Mouse (Mus musculus): ENCODE measurements around the gene Gm10320.
A peak's percentile ranks its signal among the peaks of the same experiment; 100 is the strongest.

Gene Gm10320

GRCm38 (mm10) chr13:98504181-98504660 is 12.4 kb upstream of the Gm10320 start:
- no peak for DNase-seq (ENCODE audit: extremely low spot score, low read depth, low spot score)

- DNase-seq (ENCODE audit: extremely low spot score, low read depth, low spot score) = peak; percentile 70
Observed at GRCm38 (mm10) chr13:98503601-98504000, 11.8 kb upstream of the Gm10320 start.

GRCm38 (mm10) chr13:98502813-98503341 is 11.1 kb upstream of the Gm10320 start:
- no peak for DNase-seq (ENCODE audit: extremely low spot score, low read depth, low spot score)

- DNase-seq (ENCODE audit: extremely low spot score, low read depth, low spot score) = no peak
Observed at GRCm38 (mm10) chr13:98502236-98502812, 10.5 kb upstream of the Gm10320 start.

- DNase-seq (ENCODE audit: extremely low spot score, low read depth, low spot score) = no peak
Observed at GRCm38 (mm10) chr13:98501321-98501720, 9.5 kb upstream of the Gm10320 start.

- DNase-seq (ENCODE audit: extremely low spot score, low read depth, low spot score) = no peak
Observed at GRCm38 (mm10) chr13:98500471-98501125, 8.8 kb upstream of the Gm10320 start.

- DNase-seq (ENCODE audit: extremely low spot score, low read depth, low spot score) = no peak
Observed at GRCm38 (mm10) chr13:98498561-98498960, 6.8 kb upstream of the Gm10320 start.

- no peak for DNase-seq (ENCODE audit: extremely low spot score, low read depth, low spot score)
Observed at GRCm38 (mm10) chr13:98498080-98498479, 6.3 kb upstream of the Gm10320 start.

- no peak for DNase-seq (ENCODE audit: extremely low spot score, low read depth, low spot score)
Observed at GRCm38 (mm10) chr13:98496917-98497870, 5.4 kb upstream of the Gm10320 start.

GRCm38 (mm10) chr13:98494492-98495064 is 2.8 kb upstream of the Gm10320 start:
- DNase-seq (ENCODE audit: extremely low spot score, low read depth, low spot score) = no peak

GRCm38 (mm10) chr13:98492569-98493255 is 911 bp upstream of the Gm10320 start:
- DNase-seq (ENCODE audit: extremely low spot score, low read depth, low spot score) = no peak

- DNase-seq (ENCODE audit: extremely low spot score, low read depth, low spot score) = no peak
Observed at GRCm38 (mm10) chr13:98486726-98487125, 5.1 kb downstream of the Gm10320 start.

GRCm38 (mm10) chr13:98486161-98486560 is 5.6 kb downstream of the Gm10320 start:
- no peak for DNase-seq (ENCODE audit: extremely low spot score, low read depth, low spot score)

GRCm38 (mm10) chr13:98485440-98485839 is 6.4 kb downstream of the Gm10320 start:
- DNase-seq (ENCODE audit: extremely low spot score, low read depth, low spot score) = no peak

GRCm38 (mm10) chr13:98477991-98478390 is 13.8 kb downstream of the Gm10320 start:
- DNase-seq (ENCODE audit: extremely low spot score, low read depth, low spot score) = no peak

- DNase-seq (ENCODE audit: extremely low spot score, low read depth, low spot score) = no peak
Observed at GRCm38 (mm10) chr13:98476839-98477495, 14.8 kb downstream of the Gm10320 start.

- no peak for DNase-seq (ENCODE audit: extremely low spot score, low read depth, low spot score)
Observed at GRCm38 (mm10) chr13:98476175-98476838, 15.5 kb downstream of the Gm10320 start.

GRCm38 (mm10) chr13:98475681-98476080 is 16.1 kb downstream of the Gm10320 start:
- DNase-seq (ENCODE audit: extremely low spot score, low read depth, low spot score) = no peak

GRCm38 (mm10) chr13:98473034-98473433 is 18.8 kb downstream of the Gm10320 start:
- no peak for DNase-seq (ENCODE audit: extremely low spot score, low read depth, low spot score)
